ENCODE assay signal across 9 mouse cellular contexts in genomic region chr2:167201463-167202291, GRCm38 (mm10). TPM values are rescaled to one million over a fixed set of nuclear protein-coding genes. Genes with fewer than 3 reads are reported as not detected.
DNase-seq lines count a peak whose midpoint lies in the region; ATAC-seq and TF ChIP-seq lines count a peak whose summit lies in the region.
"Had no signal": no experiment of that assay in that cellular context is flagged by ENCODE, and none has a peak within 500 bp of the region (broad histone marks: within the 10 kb centered on the region; RNA-seq: fewer than 3 reads in every experiment).

No protein-coding gene starts in this region.

- peaks cover 13% of the 10 kb centered on the region; the same call in 1 of the 2 replicates for H3K4me1 ChIP-seq in neural tube, embryonic 14.5 days (ENCODE audit: control insufficient read depth, insufficient read depth, low read length)
- no peaks in the 10 kb centered on the region for H3K4me1 ChIP-seq in intestine, postnatal 0 days (replicated peaks; ENCODE audit: control insufficient read depth, insufficient read depth, low read length)

- H3K9me3 ChIP-seq in neural tube, embryonic 14.5 days (ENCODE audit: control insufficient read depth, low read length) = no peaks in the 10 kb centered on the region
- no peaks in the 10 kb centered on the region for H3K9me3 ChIP-seq in intestine, postnatal 0 days (ENCODE audit: control insufficient read depth)
- H3K9me3 ChIP-seq: limb, embryonic 13.5 days had no signal

- no peak overlapping the region for H3K9ac ChIP-seq in neural tube, embryonic 14.5 days (replicated peaks; ENCODE audit: low read depth, low read length)
- H3K9ac ChIP-seq in intestine, postnatal 0 days (ENCODE audit: low read depth, low read length) = no peak overlapping the region
- H3K9ac ChIP-seq: limb, embryonic 13.5 days had no signal

- peak overlapping the region; percentile 9; the same call in 1 of the 2 replicates for H3K4me2 ChIP-seq in neural tube, embryonic 14.5 days (ENCODE audit: low read depth, low read length)
- no peak overlapping the region for H3K4me2 ChIP-seq in intestine, postnatal 0 days (replicated peaks; ENCODE audit: low read depth)
- H3K4me2 ChIP-seq: limb, embryonic 13.5 days had no signal

- 34% methylated on average over 16 of the region's 16 CpGs for WGBS in neural tube, embryonic 14.5 days
- WGBS in intestine, postnatal 0 days = 47% methylated on average over 16 of the region's 16 CpGs

- peak; percentile 78 for ATAC-seq in neural tube, embryonic 14.5 days (ENCODE audit: low read depth)
- no peak for ATAC-seq in intestine, postnatal 0 days

- peak; percentile 46 for DNase-seq in adrenal gland, postnatal 10 days
- DNase-seq in adrenal gland, adult 18-20 months (ENCODE audit: low spot score in 2 of 2) = no peak
- DNase-seq in frontal cortex, postnatal 14 days (ENCODE audit: low spot score in 2 of 2) = peak; percentile 82 to 86
- peak; percentile 55 to 73 for DNase-seq in layer of hippocampus, postnatal 10 days (ENCODE audit: low spot score in 2 of 2)
- no peak for DNase-seq in gastrocnemius, postnatal 36 days
- DNase-seq in heart, adult 18-20 months = no peak

- H3K36me3 ChIP-seq in neural tube, embryonic 14.5 days (ENCODE audit: control insufficient read depth, insufficient read depth, low read length) = no peaks in the 10 kb centered on the region
- no peaks in the 10 kb centered on the region for H3K36me3 ChIP-seq in intestine, postnatal 0 days (ENCODE audit: control insufficient read depth, insufficient read depth)

- H3K27ac ChIP-seq in neural tube, embryonic 14.5 days (ENCODE audit: low read depth, low read length) = peak overlapping the region; percentile 76
- no peak overlapping the region for H3K27ac ChIP-seq in intestine, postnatal 0 days (ENCODE audit: low read depth, low read length)
- H3K27ac ChIP-seq: limb, embryonic 13.5 days had no signal

- no peak overlapping the region for H3K4me3 ChIP-seq in neural tube, embryonic 14.5 days (ENCODE audit: low read depth, low read length)
- no peak overlapping the region for H3K4me3 ChIP-seq in intestine, postnatal 0 days (ENCODE audit: low read depth, low read length)
- H3K4me3 ChIP-seq: limb, embryonic 13.5 days had no signal

- intact Hi-C loops in gastrocnemius, postnatal 36 days (cut with DNase I) = no loop called here

- no peak for TF ChIP-seq CTCF in intestine, postnatal 0 days (IDR thresholded peaks at IDR 0.05; ENCODE audit: low read depth)

- no peaks in the 10 kb centered on the region for H3K27me3 ChIP-seq in neural tube, embryonic 14.5 days (ENCODE audit: control insufficient read depth, insufficient read depth, low read length)
- H3K27me3 ChIP-seq in intestine, postnatal 0 days (replicated peaks; ENCODE audit: control insufficient read depth, insufficient read depth, low read length) = no peaks in the 10 kb centered on the region
- H3K27me3 ChIP-seq: limb, embryonic 13.5 days had no signal

RNA-seq across cellular contexts. Expression of gene Kcnb1, which starts 11.7 kb away (rescaled TPM):
- 10 to 100 TPM; 20.8 to 27.7 TPM for total RNA-seq in adrenal gland, postnatal 10 days (2021)
- total RNA-seq in adrenal gland, adult 18-20 months (2021) = 10 to 100 TPM; 17.6 to 46.0 TPM
- total RNA-seq in layer of hippocampus, postnatal 10 days (2021) = 10 to 100 TPM; 57.1 to 59.2 TPM
- polyA plus RNA-seq in neural tube, embryonic 14.5 days (2014; fragmentation: Nextera tagmentation; extraction: Ambion mirVana) = 4.9 and 5.4 TPM in 2 replicates
- 1.1 and 1.6 TPM in 2 replicates for polyA plus RNA-seq in intestine, postnatal 0 days (2015; fragmentation: Nextera tagmentation; extraction: Ambion mirVana)
- total RNA-seq in gastrocnemius, postnatal 36 days (2021) = 10 to 100 TPM; 23.3 to 28.2 TPM
- 10 to 100 TPM; 32.8 to 36.1 TPM for total RNA-seq in heart, adult 18-20 months (2021)

RNA-seq across cellular contexts. Expression of gene Ptgis, which starts 38.7 kb away (rescaled TPM):
- total RNA-seq in adrenal gland, postnatal 10 days (2021) = 10 to 100 TPM; 18.7 to 23.3 TPM
- total RNA-seq in adrenal gland, adult 18-20 months (2021) = 10 to 100 TPM; 19.3 to 31.8 TPM
- 1 to 10 TPM; 2.3 to 2.8 TPM for total RNA-seq in layer of hippocampus, postnatal 10 days (2021)
- polyA plus RNA-seq in neural tube, embryonic 14.5 days (2014; fragmentation: Nextera tagmentation; extraction: Ambion mirVana) = 1.9 and 5.9 TPM in 2 replicates
- polyA plus RNA-seq in intestine, postnatal 0 days (2015; fragmentation: Nextera tagmentation; extraction: Ambion mirVana) = 8.9 and 9.5 TPM in 2 replicates
- 1 to 10 TPM; 3.4 to 3.7 TPM for total RNA-seq in gastrocnemius, postnatal 36 days (2021)
- 10 to 100 TPM; 11.2 to 13.0 TPM for total RNA-seq in heart, adult 18-20 months (2021)

Comparison
In these comparisons a context has a peak if more than half of its experiments do, and no peak if none do; other contexts are left out.
1. DNase-seq: peak in adrenal gland, postnatal 10 days (single experiment), frontal cortex, postnatal 14 days (2 of 2) and layer of hippocampus, postnatal 10 days (2 of 2); none in adrenal gland, adult 18-20 months (0 of 2), gastrocnemius, postnatal 36 days (0 of 2) and heart, adult 18-20 months (0 of 2).